Mouse (Mus musculus): Measurements from ENCODE around the gene Mab21l3. TPM values are rescaled to one million over a fixed set of nuclear protein-coding genes. Genes with fewer than 3 reads are reported as not detected.
A peak's percentile ranks its signal among the peaks of the same experiment; 100 is the strongest.

Gene Mab21l3
- polyA plus RNA-seq, 1 experiment from 2014 or later: 0.12 TPM

GRCm38 (mm10) chr3:101811931-101812330, 36.8 kb downstream of the Mab21l3 start:
- no peak overlapping the region for H3K4me2 ChIP-seq (replicated peaks)
- H3K9ac ChIP-seq: no peak overlapping the region
- 77% methylated on average over 4 of the region's 4 CpGs for WGBS
- no peaks in the 10 kb centered on the region for H3K27me3 ChIP-seq (ENCODE audit: control insufficient read depth, insufficient read depth, low read length)
- ATAC-seq (ENCODE audit: low FRiP score) (no peak), DNase-seq (ENCODE audit: low spot score) (no peak)
- no peaks in the 10 kb centered on the region for H3K36me3 ChIP-seq (replicated peaks; ENCODE audit: control insufficient read depth, insufficient read depth)
- H3K27ac ChIP-seq: no peak overlapping the region
- H3K4me1 ChIP-seq (replicated peaks; ENCODE audit: control insufficient read depth, insufficient read depth, low read length): no peaks in the 10 kb centered on the region
- no peaks in the 10 kb centered on the region for H3K9me3 ChIP-seq (ENCODE audit: control insufficient read depth, low read length)
- H3K4me3 ChIP-seq (replicated peaks; ENCODE audit: low read length): no peak overlapping the region

- Histone ChIP-seq H3K4me3 (replicated peaks; ENCODE audit: low read length) (no peak overlapping the region), H3K27ac (no peak overlapping the region), H3K9ac (no peak overlapping the region), H3K9me3 (ENCODE audit: control insufficient read depth, low read length) (no peaks in the 10 kb centered on the region), H3K4me1 (replicated peaks; ENCODE audit: control insufficient read depth, insufficient read depth, low read length) (peaks cover 19% of the 10 kb centered on the region; the same call in 1 of the 2 replicates), H3K36me3 (replicated peaks; ENCODE audit: control insufficient read depth, insufficient read depth) (no peaks in the 10 kb centered on the region), H3K4me2 (replicated peaks) (no peak overlapping the region), H3K27me3 (ENCODE audit: control insufficient read depth, insufficient read depth, low read length) (no peaks in the 10 kb centered on the region)
- ATAC-seq (ENCODE audit: low FRiP score) (no peak), DNase-seq (ENCODE audit: low spot score) (no peak)
- WGBS: 89% methylated on average over 6 of the region's 6 CpGs
Measured at GRCm38 (mm10) chr3:101807646-101808045, 41.1 kb downstream of the Mab21l3 start.

GRCm38 (mm10) chr3:101806941-101807340, 41.8 kb downstream of the Mab21l3 start:
- Histone ChIP-seq H3K27ac (no peak overlapping the region), H3K36me3 (replicated peaks; ENCODE audit: control insufficient read depth, insufficient read depth) (no peaks in the 10 kb centered on the region), H3K9me3 (ENCODE audit: control insufficient read depth, low read length) (no peaks in the 10 kb centered on the region), H3K4me1 (replicated peaks; ENCODE audit: control insufficient read depth, insufficient read depth, low read length) (peaks cover 19% of the 10 kb centered on the region; the same call in 1 of the 2 replicates), H3K9ac (no peak overlapping the region), H3K27me3 (ENCODE audit: control insufficient read depth, insufficient read depth, low read length) (no peaks in the 10 kb centered on the region), H3K4me3 (replicated peaks; ENCODE audit: low read length) (no peak overlapping the region), H3K4me2 (replicated peaks) (no peak overlapping the region)
- 34% methylated on average over 4 of the region's 4 CpGs for WGBS
- ATAC-seq (ENCODE audit: low FRiP score): peak; percentile 74
- peak; percentile 57 for DNase-seq (ENCODE audit: low spot score)

GRCm38 (mm10) chr3:101806149-101806548, 42.6 kb downstream of the Mab21l3 start:
- 0 out of 2 replicates have a peak overlapping the region, but pooled peaks have one; percentile 0 for H3K27ac ChIP-seq
- no peaks in the 10 kb centered on the region for H3K36me3 ChIP-seq (replicated peaks; ENCODE audit: control insufficient read depth, insufficient read depth)
- ATAC-seq (ENCODE audit: low FRiP score): peak; percentile 87
- H3K4me1 ChIP-seq (replicated peaks; ENCODE audit: control insufficient read depth, insufficient read depth, low read length): peaks cover 19% of the 10 kb centered on the region; the same call in 1 of the 2 replicates
- H3K27me3 ChIP-seq (ENCODE audit: control insufficient read depth, insufficient read depth, low read length): no peaks in the 10 kb centered on the region
- 0 out of 2 replicates have a peak overlapping the region, but pooled peaks have one; percentile 11 for H3K4me2 ChIP-seq (replicated peaks)
- H3K4me3 ChIP-seq (replicated peaks; ENCODE audit: low read length): no peak overlapping the region
- 10% methylated on average over 16 of the region's 16 CpGs for WGBS
- H3K9me3 ChIP-seq (ENCODE audit: control insufficient read depth, low read length): no peaks in the 10 kb centered on the region
- peak; percentile 85 for DNase-seq (ENCODE audit: low spot score)
- no peak overlapping the region for H3K9ac ChIP-seq

- Histone ChIP-seq H3K9me3 (ENCODE audit: control insufficient read depth, low read length) (no peaks in the 10 kb centered on the region), H3K27ac (no peak overlapping the region), H3K4me3 (replicated peaks; ENCODE audit: low read length) (no peak overlapping the region), H3K36me3 (replicated peaks; ENCODE audit: control insufficient read depth, insufficient read depth) (no peaks in the 10 kb centered on the region), H3K9ac (no peak overlapping the region), H3K4me1 (replicated peaks; ENCODE audit: control insufficient read depth, insufficient read depth, low read length) (peaks cover 19% of the 10 kb centered on the region; the same call in 1 of the 2 replicates), H3K4me2 (replicated peaks) (no peak overlapping the region), H3K27me3 (ENCODE audit: control insufficient read depth, insufficient read depth, low read length) (no peaks in the 10 kb centered on the region)
- WGBS: 20% methylated on average over 13 of the region's 13 CpGs
- DNase-seq (ENCODE audit: low spot score): no peak
- ATAC-seq (ENCODE audit: low FRiP score): no peak
Measured at GRCm38 (mm10) chr3:101805562-101806004, 43.2 kb downstream of the Mab21l3 start.

- no peaks in the 10 kb centered on the region for H3K36me3 ChIP-seq (replicated peaks; ENCODE audit: control insufficient read depth, insufficient read depth)
- ATAC-seq (ENCODE audit: low FRiP score) (no peak), DNase-seq (ENCODE audit: low spot score) (no peak)
- peak overlapping the region; percentile 24; the same call in 1 of the 2 replicates for H3K27ac ChIP-seq
- no peaks in the 10 kb centered on the region for H3K9me3 ChIP-seq (ENCODE audit: control insufficient read depth, low read length)
- H3K9ac ChIP-seq: no peak overlapping the region
- WGBS: 55% methylated on average over 11 of the region's 11 CpGs
- no peak overlapping the region for H3K4me3 ChIP-seq (replicated peaks; ENCODE audit: low read length)
- no peaks in the 10 kb centered on the region for H3K27me3 ChIP-seq (ENCODE audit: control insufficient read depth, insufficient read depth, low read length)
- no peak overlapping the region for H3K4me2 ChIP-seq (replicated peaks)
- H3K4me1 ChIP-seq (replicated peaks; ENCODE audit: control insufficient read depth, insufficient read depth, low read length): peaks cover 19% of the 10 kb centered on the region; the same call in 1 of the 2 replicates
Measured at GRCm38 (mm10) chr3:101804971-101805561, 43.7 kb downstream of the Mab21l3 start.

GRCm38 (mm10) chr3:101804331-101804730, 44.4 kb downstream of the Mab21l3 start:
- ATAC-seq (ENCODE audit: low FRiP score): no peak
- H3K9me3 ChIP-seq (ENCODE audit: control insufficient read depth, low read length): no peaks in the 10 kb centered on the region
- no peak overlapping the region for H3K9ac ChIP-seq
- no peak overlapping the region for H3K4me2 ChIP-seq (replicated peaks)
- peak overlapping the region; percentile 24; the same call in 1 of the 2 replicates for H3K27ac ChIP-seq
- DNase-seq (ENCODE audit: low spot score): no peak
- H3K36me3 ChIP-seq (replicated peaks; ENCODE audit: control insufficient read depth, insufficient read depth): no peaks in the 10 kb centered on the region
- H3K4me3 ChIP-seq (replicated peaks; ENCODE audit: low read length): no peak overlapping the region
- 61% methylated on average over 6 of the region's 6 CpGs for WGBS
- H3K4me1 ChIP-seq (replicated peaks; ENCODE audit: control insufficient read depth, insufficient read depth, low read length): peaks cover 19% of the 10 kb centered on the region; the same call in 1 of the 2 replicates
- H3K27me3 ChIP-seq (ENCODE audit: control insufficient read depth, insufficient read depth, low read length): no peaks in the 10 kb centered on the region

GRCm38 (mm10) chr3:101803764-101804163, 45.0 kb downstream of the Mab21l3 start:
- ATAC-seq (ENCODE audit: low FRiP score) (no peak), DNase-seq (ENCODE audit: low spot score) (no peak)
- peaks cover 23% of the 10 kb centered on the region; the same call in 1 of the 2 replicates for H3K4me1 ChIP-seq (replicated peaks; ENCODE audit: control insufficient read depth, insufficient read depth, low read length)
- H3K9me3 ChIP-seq (ENCODE audit: control insufficient read depth, low read length): no peaks in the 10 kb centered on the region
- H3K27me3 ChIP-seq (ENCODE audit: control insufficient read depth, insufficient read depth, low read length): no peaks in the 10 kb centered on the region
- no peak overlapping the region for H3K4me2 ChIP-seq (replicated peaks)
- WGBS: 72% methylated on average over 6 of the region's 6 CpGs
- H3K9ac ChIP-seq: no peak overlapping the region
- H3K4me3 ChIP-seq (replicated peaks; ENCODE audit: low read length): no peak overlapping the region
- no peak overlapping the region for H3K27ac ChIP-seq
- no peaks in the 10 kb centered on the region for H3K36me3 ChIP-seq (replicated peaks; ENCODE audit: control insufficient read depth, insufficient read depth)

GRCm38 (mm10) chr3:101802746-101803145, 46.0 kb downstream of the Mab21l3 start:
- no peak for ATAC-seq (ENCODE audit: low FRiP score)
- no peak overlapping the region for H3K27ac ChIP-seq
- no peak for DNase-seq (ENCODE audit: low spot score)
- H3K4me2 ChIP-seq (replicated peaks): no peak overlapping the region
- peaks cover 26% of the 10 kb centered on the region; the same call in 1 of the 2 replicates for H3K4me1 ChIP-seq (replicated peaks; ENCODE audit: control insufficient read depth, insufficient read depth, low read length)
- no peaks in the 10 kb centered on the region for H3K27me3 ChIP-seq (ENCODE audit: control insufficient read depth, insufficient read depth, low read length)
- no peak overlapping the region for H3K4me3 ChIP-seq (replicated peaks; ENCODE audit: low read length)
- no peak overlapping the region for H3K9ac ChIP-seq
- no peaks in the 10 kb centered on the region for H3K9me3 ChIP-seq (ENCODE audit: control insufficient read depth, low read length)
- 85% methylated on average over 6 of the region's 6 CpGs for WGBS
- no peaks in the 10 kb centered on the region for H3K36me3 ChIP-seq (replicated peaks; ENCODE audit: control insufficient read depth, insufficient read depth)
